Mouse (Mus musculus) liver, adult 2 months (tissue): ENCODE results near the gene Hoxd13. TPM values are rescaled to one million over a fixed set of nuclear protein-coding genes. Genes with fewer than 3 reads are reported as not detected.

Experiments
- DNase-seq: peaks from one replicate; pipeline ENCODE4 v3.0.0-alpha.2; 2011; ENCODE audit warnings: low read depth, low spot score; ENCODE audit errors: extremely low read depth
- H3K27ac ChIP-seq: fragments of 200-500 bp; replicated peaks from 2 replicates; pipeline ENCODE4 v1.5.1; 2012; ENCODE audit warnings: low read depth, mild to moderate bottlenecking, control low read depth, inconsistent platforms, low read length; ENCODE audit not compliant: insufficient read depth
- H3K27me3 ChIP-seq: fragments of 200-500 bp; 2 replicates; pipeline ENCODE4 v1.6.1; 2012; ENCODE audit warnings: mild to moderate bottlenecking, moderate library complexity, low read length, inconsistent platforms; ENCODE audit not compliant: control insufficient read depth, insufficient read depth
- H3K36me3 ChIP-seq: fragments of 200-500 bp; 2 replicates; pipeline ENCODE4 v1.6.1; 2012; ENCODE audit warnings: low read length, inconsistent platforms; ENCODE audit not compliant: control insufficient read depth, insufficient read depth
- H3K4me1 ChIP-seq: fragments of 200-500 bp; 2 replicates; pipeline ENCODE4 v1.6.1; 2011; ENCODE audit warnings: low read length; ENCODE audit not compliant: control insufficient read depth, insufficient read depth
- H3K4me3 ChIP-seq: fragments of 200-500 bp; 2 replicates; pipeline ENCODE4 v1.5.1; 2011; ENCODE audit warnings: low read depth, mild to moderate bottlenecking, control low read depth, low read length, moderate library complexity; ENCODE audit not compliant: insufficient read depth
- H3K79me2 ChIP-seq: fragments of 200-500 bp; 2 replicates; pipeline ENCODE4 v1.6.1; 2012; ENCODE audit warnings: inconsistent platforms, mild to moderate bottlenecking, low read length, moderate library complexity; ENCODE audit not compliant: control insufficient read depth, insufficient read depth
- H3K9ac ChIP-seq: fragments of 200-500 bp; 2 replicates; pipeline ENCODE4 v1.6.1; 2012; ENCODE audit warnings: low read depth, mild to moderate bottlenecking, control low read depth, inconsistent platforms, low read length
- CTCF ChIP-seq: fragments of 200-500 bp; IDR thresholded peaks from 2 replicates; pipeline ENCODE4 v1.5.1; 2011; ENCODE audit warnings: low read depth, low read length, control low read depth
- POLR2A ChIP-seq: fragments of 200-500 bp; IDR thresholded peaks from 2 replicates; pipeline ENCODE4 v1.6.1; 2011; ENCODE audit warnings: low read length, control low read depth; ENCODE audit not compliant: insufficient read depth; ENCODE audit errors: extremely low read depth
- WGBS: fragments of 180-500 bp; shearing (Covaris S2); methylation state at CpG from one replicate; pipeline ENCODE4 v1.1.7; 2018; 5-methylcytosine and 5-hydroxymethylcytosine counted together
- polyA plus RNA-seq: library from polyadenylated mRNA; depleted of rRNA; stranded (reverse); fragments of >200 nt; gene quantifications from 2 replicates; pipeline ENCODE4 v1.2.3, GENCODE M21; 2012
- total RNA-seq: library from RNA; depleted of rRNA; stranded (reverse); fragments of >200 nt; gene quantifications from 2 replicates; pipeline ENCODE4 v1.2.3, GENCODE M21; 2014

The Hoxd13 gene
- total and polyA plus RNA-seq, 2 experiments: not detected

DNA sequence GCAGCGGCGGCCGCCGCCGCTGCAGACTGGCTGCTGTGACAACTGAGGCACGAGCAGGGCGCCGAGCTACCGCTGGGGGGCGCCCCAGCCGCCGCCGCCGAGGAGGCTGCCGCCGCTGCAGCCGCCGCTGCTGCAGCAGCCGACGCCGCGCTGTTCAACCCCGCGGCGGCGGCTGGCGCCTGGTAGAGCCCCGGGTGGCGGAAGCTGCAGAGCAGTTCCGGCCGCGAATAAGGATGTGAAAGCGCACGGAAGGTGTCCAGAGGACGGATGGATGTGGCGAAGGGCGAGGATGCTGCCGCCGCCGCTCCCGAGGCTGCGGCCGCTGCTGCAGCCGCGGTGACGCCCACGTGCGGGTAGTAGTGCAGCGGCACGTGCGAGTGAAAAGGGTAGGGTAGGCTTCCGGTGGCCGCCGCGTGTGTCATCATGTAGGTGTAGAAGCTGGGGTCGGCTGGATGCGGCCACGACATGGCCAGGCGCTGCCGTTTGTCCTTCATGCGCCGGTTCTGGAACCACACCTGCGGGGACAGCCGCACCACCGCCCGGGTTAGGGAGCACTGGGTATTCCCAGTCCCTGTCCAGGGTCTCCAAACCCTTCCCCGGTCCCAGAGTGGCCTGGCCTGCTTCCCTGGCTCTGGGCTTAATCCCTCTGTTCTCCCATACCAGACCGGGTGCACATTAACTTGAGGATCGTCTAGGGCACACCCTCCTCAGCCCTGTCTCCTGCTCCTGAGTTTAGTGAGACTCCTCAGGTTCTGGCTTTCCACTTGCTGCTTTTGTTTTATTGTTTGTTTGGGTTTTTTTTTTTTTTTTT is 12.1 kb upstream of the Hoxd13 start:
- no peak overlapping the region for H3K9ac ChIP-seq
- H3K36me3 ChIP-seq: no peaks in the 10 kb centered on the region
- 5% methylated on average over 65 of the region's 69 CpGs for WGBS
- no peak for TF ChIP-seq CTCF
- no peak for TF ChIP-seq POLR2A
- H3K4me1 ChIP-seq: no peaks in the 10 kb centered on the region
- no peak overlapping the region for H3K4me3 ChIP-seq
- H3K27me3 ChIP-seq: peaks cover 40% of the 10 kb centered on the region
- H3K79me2 ChIP-seq: no peaks in the 10 kb centered on the region
- H3K27ac ChIP-seq: no peak overlapping the region
- DNase-seq: no peak

DNA sequence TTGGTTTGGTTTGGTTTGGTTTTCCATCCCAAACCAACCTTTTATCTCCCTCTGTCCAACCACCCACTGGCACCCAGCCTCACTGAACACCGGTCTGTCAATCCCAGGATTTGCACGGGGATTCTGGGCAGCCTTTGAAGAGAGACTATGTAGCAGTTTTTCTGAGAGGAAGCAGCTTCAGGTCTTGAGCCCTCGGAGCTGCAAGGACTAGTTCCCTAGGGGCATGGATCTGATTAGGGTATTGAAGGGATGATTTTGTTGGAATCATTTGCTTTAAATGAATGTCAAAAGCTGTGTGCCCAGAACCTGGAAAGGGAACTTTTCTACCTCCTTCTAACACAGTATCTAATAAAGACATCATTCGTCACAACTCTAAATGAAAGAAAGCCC is 11.5 kb upstream of the Hoxd13 start:
- no peak for TF ChIP-seq POLR2A
- no peak for TF ChIP-seq CTCF
- DNase-seq: no peak
- Histone ChIP-seq H3K4me3 (no peak overlapping the region), H3K4me1 (no peaks in the 10 kb centered on the region), H3K36me3 (no peaks in the 10 kb centered on the region), H3K79me2 (no peaks in the 10 kb centered on the region), H3K9ac (no peak overlapping the region), H3K27ac (no peak overlapping the region), H3K27me3 (peaks cover 41% of the 10 kb centered on the region)
- WGBS: 6% methylated on average over 4 of the region's 4 CpGs

DNA sequence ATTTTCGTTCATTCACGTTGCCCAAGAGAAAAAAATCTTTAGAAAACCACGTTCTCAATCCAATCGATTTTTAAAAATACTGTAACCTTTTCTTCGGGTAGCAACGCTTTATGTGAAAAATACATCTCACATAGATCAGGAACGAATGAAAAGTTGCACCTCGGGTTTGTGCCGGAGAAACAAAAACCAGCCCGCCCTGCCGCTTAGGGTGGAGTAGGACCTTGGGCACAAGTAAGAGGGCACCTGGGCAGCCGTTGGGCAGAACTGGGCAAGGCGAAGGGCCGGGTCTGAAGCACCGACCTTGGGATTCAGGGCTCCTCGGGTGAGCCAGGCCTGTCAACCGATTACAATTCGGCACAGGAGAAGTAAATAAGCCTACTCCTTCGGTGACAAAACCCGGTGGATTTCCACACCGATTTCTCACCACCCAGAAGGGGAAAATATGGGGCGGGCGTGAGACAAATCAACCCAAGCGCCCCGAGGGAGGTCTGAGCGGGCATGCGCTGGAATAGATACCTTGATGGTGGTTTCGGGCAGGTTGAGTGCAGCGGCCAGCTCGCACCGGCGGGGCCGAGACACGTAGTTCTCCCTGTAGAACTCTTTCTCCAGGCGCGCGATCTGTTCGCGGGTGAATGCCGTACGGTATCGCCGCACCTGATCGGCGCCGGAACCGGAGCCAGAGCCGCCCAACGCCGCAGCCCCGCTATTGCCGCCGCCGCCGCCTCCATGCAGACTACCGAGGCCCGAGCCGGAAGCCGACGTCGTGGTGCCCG is 10.7 kb upstream of the Hoxd13 start:
- 4% methylated on average over 62 of the region's 62 CpGs for WGBS
- H3K4me3 ChIP-seq: no peak overlapping the region
- H3K36me3 ChIP-seq: no peaks in the 10 kb centered on the region
- no peaks in the 10 kb centered on the region for H3K4me1 ChIP-seq
- DNase-seq: no peak
- no peak overlapping the region for H3K9ac ChIP-seq
- H3K27ac ChIP-seq: no peak overlapping the region
- H3K79me2 ChIP-seq: no peaks in the 10 kb centered on the region
- TF ChIP-seq CTCF (no peak), POLR2A (no peak)
- peaks cover 41% of the 10 kb centered on the region for H3K27me3 ChIP-seq

DNA sequence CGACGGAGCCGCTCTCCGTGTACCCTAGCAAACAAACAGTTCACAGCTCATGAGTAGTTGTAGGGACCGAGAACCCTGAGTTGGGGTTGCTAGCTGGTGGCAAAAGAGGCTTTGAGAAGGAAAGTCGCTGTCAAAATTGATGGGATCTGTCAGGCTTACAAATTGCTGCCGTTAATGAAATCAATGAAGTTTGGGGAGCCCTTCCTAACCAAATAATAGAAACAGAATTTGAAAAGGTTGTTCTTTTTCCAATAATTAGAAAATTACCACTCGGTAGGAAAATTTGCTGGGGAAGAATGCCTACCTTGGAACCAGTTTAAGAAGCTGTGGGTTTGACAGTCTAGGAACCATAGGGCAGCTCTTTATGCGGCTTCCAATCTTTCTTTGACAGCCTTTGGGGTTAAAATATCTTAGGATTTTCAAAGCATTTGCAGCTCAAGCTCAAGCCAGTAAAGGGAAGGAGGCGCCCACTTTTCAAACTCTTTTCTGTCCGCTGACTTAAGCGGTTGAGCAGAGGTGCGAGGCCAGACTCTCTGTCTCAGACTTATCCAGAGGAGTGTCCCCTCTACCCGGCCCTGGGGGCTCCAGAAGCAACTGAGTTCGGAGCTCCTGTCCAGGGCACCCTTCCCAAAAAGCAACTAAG is 10.0 kb upstream of the Hoxd13 start:
- TF ChIP-seq POLR2A (no peak), CTCF (no peak)
- no peaks in the 10 kb centered on the region for H3K79me2 ChIP-seq
- 5% methylated on average over 15 of the region's 15 CpGs for WGBS
- no peaks in the 10 kb centered on the region for H3K4me1 ChIP-seq
- peaks cover 41% of the 10 kb centered on the region for H3K27me3 ChIP-seq
- H3K4me3 ChIP-seq: no peak overlapping the region
- H3K36me3 ChIP-seq: no peaks in the 10 kb centered on the region
- no peak overlapping the region for H3K27ac ChIP-seq
- no peak overlapping the region for H3K9ac ChIP-seq
- DNase-seq: no peak

DNA sequence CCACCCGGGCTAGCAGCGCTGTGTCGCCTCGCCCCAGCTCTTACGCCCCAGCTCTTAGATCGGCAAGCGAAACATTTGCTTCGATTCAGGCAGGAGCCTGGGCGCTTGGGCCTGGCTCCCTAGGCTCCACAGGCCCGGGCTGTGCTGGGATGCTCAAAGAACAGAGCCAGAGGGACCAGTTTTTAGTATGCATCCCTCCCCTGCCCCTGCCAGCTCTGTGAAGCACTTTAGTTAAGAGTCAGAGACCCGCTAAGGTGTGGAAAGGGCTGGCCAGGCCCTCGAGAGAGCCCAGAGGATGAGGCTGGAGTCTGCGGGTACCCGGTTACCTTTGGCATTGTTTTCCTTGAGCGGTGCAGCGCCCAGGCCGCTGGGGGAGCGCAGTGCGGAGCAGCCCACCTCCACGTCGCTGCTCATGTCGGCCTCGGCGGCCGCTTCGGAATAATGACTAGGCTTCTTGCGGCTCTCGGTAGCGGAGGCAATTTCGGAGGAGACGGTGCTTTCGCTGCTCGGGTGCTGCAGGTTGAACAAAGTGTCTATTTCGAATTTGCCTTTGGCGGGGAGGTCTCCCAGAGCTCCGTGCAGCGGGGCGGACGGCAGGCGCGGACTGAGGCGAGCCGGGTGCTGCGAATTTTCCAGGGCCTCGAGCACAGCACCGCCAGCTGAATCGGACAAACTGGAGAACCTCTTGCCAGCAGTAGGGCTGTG is 9.3 kb upstream of the Hoxd13 start:
- H3K4me1 ChIP-seq: no peaks in the 10 kb centered on the region

More for the DNA sequence above, 9.3 kb upstream of the Hoxd13 start:
- Histone ChIP-seq H3K79me2 (no peaks in the 10 kb centered on the region), H3K27ac (no peak overlapping the region), H3K27me3 (peaks cover 45% of the 10 kb centered on the region), H3K9ac (no peak overlapping the region), H3K36me3 (no peaks in the 10 kb centered on the region), H3K4me3 (no peak overlapping the region)
- TF ChIP-seq CTCF: no peak
- no peak for TF ChIP-seq POLR2A
- DNase-seq: no peak
- 5% methylated on average over 47 of the region's 47 CpGs for WGBS
